Mouse (Mus musculus): ENCODE measurements at regions not wholly inside any gene's neighbourhood (a gene's known extent, or its start where the extent isn't known, plus 50 kb on each side); places are given as distances from the start of the nearest gene placed in this dataset.

GRCm38 (mm10) chr14:48330965-48331622 lies 114.8 kb upstream of the Tmem260 start:
- no peaks in the 10 kb centered on the region for H3K27me3 ChIP-seq
- H3K4me2 ChIP-seq (replicated peaks), result peak overlapping the region; percentile 34
- no peak overlapping the region for H3K9ac ChIP-seq
- H3K36me3 ChIP-seq, result no peaks in the 10 kb centered on the region
- no peaks in the 10 kb centered on the region for H3K9me3 ChIP-seq
- peaks cover 42% of the 10 kb centered on the region for H3K4me1 ChIP-seq
- H3K4me3 ChIP-seq, result 0 out of 2 replicates have a peak overlapping the region, but pooled peaks have one; percentile 7
- 0 out of 2 replicates have a peak, but pooled peaks have one; percentile 62 for ATAC-seq (ENCODE audit: insufficient number of reproducible peaks, insufficient read depth, low FRiP score, low TSS enrichment)
- 0 out of 2 replicates have a peak overlapping the region, but pooled peaks have one; percentile 64 for H3K27ac ChIP-seq
- WGBS, result 3% methylated on average over 4 of the region's 4 CpGs

GRCm38 (mm10) chr14:48331623-48332000 lies 114.3 kb upstream of the Tmem260 start:
- H3K4me3 ChIP-seq, result no peak overlapping the region
- H3K4me2 ChIP-seq (replicated peaks), result no peak overlapping the region
- WGBS, result 51% methylated on average over 2 of the region's 2 CpGs
- no peak for ATAC-seq (ENCODE audit: insufficient number of reproducible peaks, insufficient read depth, low FRiP score, low TSS enrichment)
- H3K27ac ChIP-seq, result peak overlapping the region; percentile 64; the same call in 1 of the 2 replicates
- H3K9me3 ChIP-seq, result no peaks in the 10 kb centered on the region
- H3K36me3 ChIP-seq, result no peaks in the 10 kb centered on the region
- H3K4me1 ChIP-seq, result peaks cover 42% of the 10 kb centered on the region
- no peaks in the 10 kb centered on the region for H3K27me3 ChIP-seq
- no peak overlapping the region for H3K9ac ChIP-seq

- no peak for ATAC-seq (ENCODE audit: insufficient number of reproducible peaks, insufficient read depth, low FRiP score, low TSS enrichment)
- H3K27me3 ChIP-seq, result no peaks in the 10 kb centered on the region
- peaks cover 46% of the 10 kb centered on the region for H3K4me1 ChIP-seq
- no peaks in the 10 kb centered on the region for H3K9me3 ChIP-seq
- H3K4me3 ChIP-seq, result no peak overlapping the region
- 10% methylated on average over 2 of the region's 2 CpGs for WGBS
- no peaks in the 10 kb centered on the region for H3K36me3 ChIP-seq
- no peak overlapping the region for H3K9ac ChIP-seq
- H3K4me2 ChIP-seq (replicated peaks), result no peak overlapping the region
- H3K27ac ChIP-seq, result peak overlapping the region; percentile 64
Observed at GRCm38 (mm10) chr14:48332193-48332592, 113.7 kb upstream of the Tmem260 start.

GRCm38 (mm10) chr14:48332660-48333059 lies 113.3 kb upstream of the Tmem260 start:
- Histone ChIP-seq H3K27me3 (no peaks in the 10 kb centered on the region), H3K27ac (peak overlapping the region; percentile 64), H3K36me3 (no peaks in the 10 kb centered on the region), H3K4me2 (replicated peaks) (no peak overlapping the region), H3K4me3 (no peak overlapping the region), H3K4me1 (peaks cover 46% of the 10 kb centered on the region), H3K9ac (no peak overlapping the region), H3K9me3 (no peaks in the 10 kb centered on the region)
- ATAC-seq (ENCODE audit: insufficient number of reproducible peaks, insufficient read depth, low FRiP score, low TSS enrichment), result no peak
- WGBS, result 31% methylated on average over 4 of the region's 4 CpGs

GRCm38 (mm10) chr14:48334106-48334809 lies 111.7 kb upstream of the Tmem260 start:
- no peaks in the 10 kb centered on the region for H3K27me3 ChIP-seq
- ATAC-seq (ENCODE audit: insufficient number of reproducible peaks, insufficient read depth, low FRiP score, low TSS enrichment), result no peak; the same call in 1 of the 2 replicates
- no peak overlapping the region for H3K9ac ChIP-seq
- H3K4me2 ChIP-seq (replicated peaks), result no peak overlapping the region
- no peak overlapping the region for H3K27ac ChIP-seq
- H3K36me3 ChIP-seq, result no peaks in the 10 kb centered on the region
- WGBS, result 23% methylated on average over 8 of the region's 8 CpGs
- H3K4me1 ChIP-seq, result peaks cover 46% of the 10 kb centered on the region
- H3K4me3 ChIP-seq, result no peak overlapping the region
- H3K9me3 ChIP-seq, result 0 out of 2 replicates have a peak, but pooled peaks cover 3% of the 10 kb centered on the region

GRCm38 (mm10) chr14:48339434-48339833 lies 106.5 kb upstream of the Tmem260 start:
- Histone ChIP-seq H3K9me3 (0 out of 2 replicates have a peak, but pooled peaks cover 3% of the 10 kb centered on the region), H3K9ac (no peak overlapping the region), H3K4me3 (no peak overlapping the region), H3K36me3 (no peaks in the 10 kb centered on the region), H3K4me2 (replicated peaks) (no peak overlapping the region), H3K27me3 (0 out of 2 replicates have a peak, but pooled peaks cover 3% of the 10 kb centered on the region), H3K4me1 (peaks cover 10% of the 10 kb centered on the region), H3K27ac (no peak overlapping the region)
- 80% methylated on average over 4 of the region's 4 CpGs for WGBS
- ATAC-seq (ENCODE audit: insufficient number of reproducible peaks, insufficient read depth, low FRiP score, low TSS enrichment), result no peak

- Histone ChIP-seq H3K9ac (no peak overlapping the region), H3K27me3 (0 out of 2 replicates have a peak, but pooled peaks cover 3% of the 10 kb centered on the region), H3K27ac (no peak overlapping the region), H3K9me3 (0 out of 2 replicates have a peak, but pooled peaks cover 3% of the 10 kb centered on the region), H3K4me3 (no peak overlapping the region), H3K36me3 (no peaks in the 10 kb centered on the region), H3K4me1 (no peaks in the 10 kb centered on the region), H3K4me2 (replicated peaks) (no peak overlapping the region)
- no peak for ATAC-seq (ENCODE audit: insufficient number of reproducible peaks, insufficient read depth, low FRiP score, low TSS enrichment)
- WGBS, result 55% methylated on average over 7 of the region's 7 CpGs
Observed at GRCm38 (mm10) chr14:48342944-48343343, 103.0 kb upstream of the Tmem260 start.

GRCm38 (mm10) chr14:48345956-48346355 lies 100.0 kb upstream of the Tmem260 start:
- Histone ChIP-seq H3K4me3 (no peak overlapping the region), H3K9ac (no peak overlapping the region), H3K27me3 (peaks cover 8% of the 10 kb centered on the region; the same call in 1 of the 2 replicates), H3K4me2 (replicated peaks) (no peak overlapping the region), H3K4me1 (peaks cover 6% of the 10 kb centered on the region), H3K36me3 (no peaks in the 10 kb centered on the region), H3K27ac (no peak overlapping the region), H3K9me3 (no peaks in the 10 kb centered on the region)
- 80% methylated on average over 7 of the region's 7 CpGs for WGBS
- no peak for ATAC-seq (ENCODE audit: insufficient number of reproducible peaks, insufficient read depth, low FRiP score, low TSS enrichment)

- no peak for ATAC-seq (ENCODE audit: insufficient number of reproducible peaks, insufficient read depth, low FRiP score, low TSS enrichment)
- peaks cover 7% of the 10 kb centered on the region; the same call in 1 of the 2 replicates for H3K27me3 ChIP-seq
- H3K36me3 ChIP-seq, result no peaks in the 10 kb centered on the region
- H3K9me3 ChIP-seq, result no peaks in the 10 kb centered on the region
- H3K9ac ChIP-seq, result no peak overlapping the region
- H3K4me1 ChIP-seq, result peaks cover 6% of the 10 kb centered on the region
- 28% methylated on average over 9 of the region's 9 CpGs for WGBS
- no peak overlapping the region for H3K27ac ChIP-seq
- peak overlapping the region; percentile 26 for H3K4me2 ChIP-seq (replicated peaks)
- no peak overlapping the region for H3K4me3 ChIP-seq
Observed at GRCm38 (mm10) chr14:48349392-48350044, 96.4 kb upstream of the Tmem260 start.

- H3K4me1 ChIP-seq, result peaks cover 9% of the 10 kb centered on the region
- H3K36me3 ChIP-seq, result no peaks in the 10 kb centered on the region
- WGBS, result 58% methylated on average over 6 of the region's 6 CpGs
- H3K4me2 ChIP-seq (replicated peaks), result no peak overlapping the region
- H3K9me3 ChIP-seq, result no peaks in the 10 kb centered on the region
- no peak overlapping the region for H3K9ac ChIP-seq
- H3K27me3 ChIP-seq, result peaks cover 7% of the 10 kb centered on the region; the same call in 1 of the 2 replicates
- no peak for ATAC-seq (ENCODE audit: insufficient number of reproducible peaks, insufficient read depth, low FRiP score, low TSS enrichment)
- no peak overlapping the region for H3K27ac ChIP-seq
- no peak overlapping the region for H3K4me3 ChIP-seq
Observed at GRCm38 (mm10) chr14:48351652-48352051, 94.3 kb upstream of the Tmem260 start.

- Histone ChIP-seq H3K4me1 (peaks cover 17% of the 10 kb centered on the region), H3K9me3 (no peaks in the 10 kb centered on the region)
- ATAC-seq (ENCODE audit: insufficient number of reproducible peaks, insufficient read depth, low FRiP score, low TSS enrichment), result no peak
Observed at GRCm38 (mm10) chr14:48352825-48353224, 93.1 kb upstream of the Tmem260 start.

More at GRCm38 (mm10) chr14:48352825-48353224, 93.1 kb upstream of the Tmem260 start:
- Histone ChIP-seq H3K4me2 (replicated peaks) (no peak overlapping the region), H3K27ac (no peak overlapping the region), H3K27me3 (peaks cover 7% of the 10 kb centered on the region; the same call in 1 of the 2 replicates), H3K36me3 (no peaks in the 10 kb centered on the region), H3K4me3 (no peak overlapping the region), H3K9ac (no peak overlapping the region)
